Mouse (Mus musculus) gastrocnemius, postnatal 4 days (tissue): ENCODE measurements around the gene Tex45. TPM values are rescaled to one million over a fixed set of nuclear protein-coding genes. Genes with fewer than 3 reads are reported as not detected.

Experiments
- DNase-seq, 2 experiments: peaks; one replicate each; pipeline ENCODE4 v3.0.0; 2021 to 2022; ENCODE audit warnings: low spot score in 2 of 2, mixed read lengths in 2 of 2
- total RNA-seq, 2 experiments: library from RNA; stranded (reverse); gene quantifications; 2 replicates each; pipeline ENCODE4 v1.2.3; 2021

Gene Tex45
- total RNA-seq, 2 experiments from 2014 or later = 0.16 TPM; not detected in 1

GRCm38 (mm10) chr8:3483546-3483945 is 12.9 kb downstream of the Tex45 start:
- DNase-seq = no peak

- no peak for DNase-seq
Observed at GRCm38 (mm10) chr8:3485192-3485591, 14.5 kb downstream of the Tex45 start.

GRCm38 (mm10) chr8:3492901-3493844 is 22.5 kb downstream of the Tex45 start, which contains the start of gene Zfp358:
Gene Zfp358 (plus strand): TSS chr8:3493138.
- peak; percentile 68 to 83 for DNase-seq

- DNase-seq = no peak
Observed at GRCm38 (mm10) chr8:3493845-3494208, 23.2 kb downstream of the Tex45 start.

- no peak for DNase-seq
Observed at GRCm38 (mm10) chr8:3495578-3496427, 25.1 kb downstream of the Tex45 start.

- DNase-seq = no peak
Observed at GRCm38 (mm10) chr8:3496428-3496748, 25.7 kb downstream of the Tex45 start.

- DNase-seq = no peak
Observed at GRCm38 (mm10) chr8:3498583-3498982, 27.9 kb downstream of the Tex45 start.

GRCm38 (mm10) chr8:3499751-3500150 is 29.1 kb downstream of the Tex45 start:
- DNase-seq = no peak

- DNase-seq = peak; percentile 94 to 98
Observed at GRCm38 (mm10) chr8:3500235-3501090, 29.8 kb downstream of the Tex45 start, which contains the start of gene Mcoln1. Gene Mcoln1 (plus strand): TSS chr8:3500457.

- DNase-seq = no peak
Observed at GRCm38 (mm10) chr8:3502217-3502616, 31.6 kb downstream of the Tex45 start.

GRCm38 (mm10) chr8:3507979-3508754 is 37.5 kb downstream of the Tex45 start:
- no peak for DNase-seq

- DNase-seq = no peak
Observed at GRCm38 (mm10) chr8:3514681-3515247, 44.1 kb downstream of the Tex45 start.

GRCm38 (mm10) chr8:3515260-3515671 is 44.6 kb downstream of the Tex45 start, which contains the start of gene Pnpla6:
Gene Pnpla6 (plus strand): TSS chr8:3515384.
- peak; percentile 63 to 85 for DNase-seq

- DNase-seq = no peak
Observed at GRCm38 (mm10) chr8:3515771-3516417, 45.2 kb downstream of the Tex45 start.

GRCm38 (mm10) chr8:3516450-3517116 is 45.9 kb downstream of the Tex45 start:
- peak; percentile 69 to 91 for DNase-seq

- no peak for DNase-seq
Observed at GRCm38 (mm10) chr8:3517117-3517495, 46.4 kb downstream of the Tex45 start.

- no peak for DNase-seq
Observed at GRCm38 (mm10) chr8:3522007-3522697, 51.5 kb downstream of the Tex45 start.

- DNase-seq = no peak
Observed at GRCm38 (mm10) chr8:3530816-3531215, 60.2 kb downstream of the Tex45 start.
